Mouse (Mus musculus) splenic B cell, adult 2 months (primary cell): ENCODE data around the gene Pofut2.
A peak's percentile ranks its signal among the peaks of the same experiment; 100 is the strongest.

Experiments
- DNase-seq: peaks from one replicate; pipeline ENCODE4 v3.0.0-alpha.2; 2011; ENCODE audit warnings: low read depth, low spot score
- H3K27me3 ChIP-seq: 2 replicates; pipeline ENCODE4 v1.6.1; 2012; ENCODE audit warnings: mild to moderate bottlenecking, low read length, moderate library complexity, mixed read lengths; ENCODE audit not compliant: control insufficient read depth, poor library complexity, insufficient read depth, severe bottlenecking
- H3K36me3 ChIP-seq: 2 replicates; pipeline ENCODE4 v1.6.1; 2012; ENCODE audit warnings: mild to moderate bottlenecking, low read length, moderate library complexity, mixed read lengths; ENCODE audit not compliant: control insufficient read depth, poor library complexity, insufficient read depth, severe bottlenecking

Gene Pofut2

DNA sequence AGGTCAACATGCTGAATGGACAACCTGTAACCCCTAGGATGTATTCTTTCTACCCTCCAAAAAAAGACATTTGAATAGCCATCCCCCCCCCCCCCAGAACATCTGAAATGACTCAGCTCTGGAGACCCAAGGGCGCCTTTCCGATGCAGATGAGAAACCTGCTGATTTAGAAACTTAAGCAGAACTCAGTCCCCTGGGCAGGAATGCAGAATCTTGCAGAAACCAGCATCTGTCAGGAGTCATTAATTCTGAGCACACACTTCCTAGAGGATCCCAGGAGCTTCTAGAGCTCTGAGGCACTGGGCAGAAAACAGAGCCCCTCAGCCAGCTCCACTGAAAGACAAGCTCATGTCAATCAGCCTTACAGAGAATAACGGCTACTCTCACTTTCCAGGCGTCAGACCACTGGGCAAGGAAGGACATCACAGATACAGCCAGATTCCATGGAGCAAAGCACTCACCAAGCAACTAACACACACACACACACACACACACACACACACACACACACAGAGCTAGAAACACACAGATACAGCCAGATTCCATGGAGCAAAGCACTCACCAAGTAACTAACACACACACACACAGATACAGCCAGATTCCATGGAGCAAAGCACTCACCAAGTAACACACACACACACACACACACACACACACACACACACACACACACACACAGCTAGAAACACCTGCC lies 46.0 kb downstream of the Pofut2 start:
- no peak for DNase-seq
- Histone ChIP-seq H3K36me3 (no peaks in the 10 kb centered on the region), H3K27me3 (no peaks in the 10 kb centered on the region)

DNA sequence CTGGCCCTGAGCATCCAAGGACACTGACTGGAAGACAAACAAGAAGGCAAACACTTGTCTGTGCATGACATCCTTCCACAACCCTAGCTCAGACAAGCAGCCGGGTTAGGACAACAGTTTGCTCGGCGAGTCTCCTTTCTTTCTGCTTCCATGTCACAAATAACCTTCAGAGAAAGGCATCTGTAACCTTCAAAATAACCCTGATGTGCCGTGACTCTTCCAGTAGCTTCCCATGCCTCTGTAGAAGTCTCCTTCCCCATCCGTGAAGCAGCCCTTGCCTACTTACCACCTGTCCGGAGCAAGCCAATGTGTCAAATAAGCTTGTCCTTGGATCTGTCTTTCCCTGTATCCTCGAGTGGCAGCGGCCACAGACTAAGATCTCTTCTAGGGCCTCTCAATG lies 46.7 kb downstream of the Pofut2 start:
- DNase-seq, result no peak
- H3K27me3 ChIP-seq, result no peaks in the 10 kb centered on the region
- no peaks in the 10 kb centered on the region for H3K36me3 ChIP-seq

DNA sequence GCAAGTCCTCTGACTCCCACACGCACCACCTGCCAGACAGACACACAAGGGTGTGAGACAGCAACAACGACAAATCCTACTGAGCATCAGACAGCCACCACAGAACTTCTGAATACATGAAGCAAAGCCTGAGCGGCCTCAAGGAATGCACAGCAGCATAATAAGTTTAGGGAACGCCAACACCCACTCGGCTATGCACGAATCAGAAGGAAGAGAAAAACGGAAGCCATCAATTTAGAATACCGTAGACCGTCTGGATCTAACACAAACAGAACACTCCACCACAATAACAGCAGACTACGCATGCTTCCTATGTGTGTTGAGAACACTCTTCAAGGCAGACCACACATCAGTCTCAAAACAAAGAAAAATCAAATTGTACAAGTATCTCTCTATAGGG lies 50.0 kb downstream of the Pofut2 start:
- Histone ChIP-seq H3K36me3 (no peaks in the 10 kb centered on the region), H3K27me3 (no peaks in the 10 kb centered on the region)
- no peak for DNase-seq

DNA sequence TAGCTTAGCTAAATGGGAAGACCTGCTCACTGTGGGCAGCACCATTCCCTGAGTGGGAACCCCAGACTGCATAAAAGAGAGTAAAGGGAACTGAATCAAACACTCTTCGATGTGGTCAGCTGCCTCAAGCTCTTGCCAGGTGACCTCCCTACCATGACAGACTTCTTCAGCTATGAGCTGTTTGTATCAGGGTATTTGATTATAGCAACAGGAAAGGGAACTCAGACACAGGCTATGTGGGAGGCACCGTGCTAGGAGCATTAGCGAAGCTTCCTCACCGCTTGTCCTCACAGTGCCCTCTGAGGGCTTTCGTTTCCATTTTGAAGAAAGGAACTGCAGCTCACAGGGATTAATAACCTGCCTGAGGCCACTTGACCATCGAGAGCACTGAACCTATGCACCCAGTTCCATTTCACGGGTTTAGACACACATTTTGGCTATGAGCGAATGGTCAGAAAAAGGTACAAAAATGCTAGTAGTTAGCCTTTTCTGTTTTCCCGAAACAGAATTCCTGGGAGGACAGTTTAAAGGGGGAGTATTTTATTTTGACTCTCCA lies 55.8 kb downstream of the Pofut2 start:
- no peaks in the 10 kb centered on the region for H3K36me3 ChIP-seq
- H3K27me3 ChIP-seq, result no peaks in the 10 kb centered on the region
- peak; percentile 27 for DNase-seq

DNA sequence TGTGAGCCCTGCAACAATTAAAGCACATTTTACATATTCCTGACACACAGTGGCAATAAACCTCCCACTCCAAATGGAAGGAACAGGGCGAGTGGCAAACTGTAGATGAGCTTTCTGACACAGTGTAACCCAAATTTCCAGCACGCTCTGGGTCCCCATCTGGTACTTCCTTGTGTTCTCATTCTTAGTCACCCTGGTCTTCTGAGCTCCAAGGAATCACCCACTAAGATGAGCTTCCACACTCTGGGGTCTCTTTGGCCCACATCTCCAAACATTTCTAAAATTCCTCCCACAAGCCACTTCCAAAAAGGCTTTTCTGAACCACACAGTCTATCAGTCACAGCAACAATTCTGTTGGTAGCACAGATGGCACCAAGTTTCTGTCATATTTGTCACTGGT lies 56.7 kb downstream of the Pofut2 start:
- no peaks in the 10 kb centered on the region for H3K36me3 ChIP-seq
- H3K27me3 ChIP-seq, result no peaks in the 10 kb centered on the region
- no peak for DNase-seq
